Mouse (Mus musculus) erythroblast, embryonic 14.5 days (primary cell): Measurements from ENCODE around the gene Gpatch3. TPM values are rescaled to one million over a fixed set of nuclear protein-coding genes. Genes with fewer than 3 reads are reported as not detected.

ENCODE experiments used
- H3K27me3 ChIP-seq: 2 replicates; pipeline ENCODE4 v1.6.1; 2012; ENCODE audit warnings: inconsistent platforms; ENCODE audit not compliant: control insufficient read depth
- H3K36me3 ChIP-seq: 2 replicates; pipeline ENCODE4 v1.6.1; 2012; ENCODE audit warnings: mild to moderate bottlenecking, inconsistent platforms; ENCODE audit not compliant: control insufficient read depth
- H3K4me1 ChIP-seq: 2 replicates; pipeline ENCODE4 v1.6.1; 2012; ENCODE audit warnings: inconsistent platforms; ENCODE audit not compliant: control insufficient read depth
- H3K4me3 ChIP-seq: replicated peaks from 2 replicates; pipeline ENCODE3; 2012; ENCODE audit warnings: moderate library complexity, mild to moderate bottlenecking, inconsistent platforms
- H3K9me3 ChIP-seq: 2 replicates; pipeline ENCODE4 v1.6.1; 2012; ENCODE audit warnings: low read length, inconsistent platforms, mixed read lengths; ENCODE audit not compliant: control insufficient read depth
- GATA1 ChIP-seq: IDR thresholded peaks from 2 replicates; pipeline ENCODE4 v1.6.1; 2012; ENCODE audit warnings: low read length, inconsistent platforms, mixed read lengths
- TAL1 ChIP-seq: IDR thresholded peaks from 3 replicates; pipeline ENCODE4 v1.6.1; 2012; ENCODE audit warnings: low read length, inconsistent platforms, mixed read lengths
- polyA plus RNA-seq: library from polyadenylated mRNA; stranded (reverse); fragments of >175 nt; gene quantifications from 2 replicates; pipeline ENCODE4 v1.2.3, GENCODE M21; 2012

The Gpatch3 gene
- polyA plus RNA-seq, 1 experiment = 1.2 TPM

DNA sequence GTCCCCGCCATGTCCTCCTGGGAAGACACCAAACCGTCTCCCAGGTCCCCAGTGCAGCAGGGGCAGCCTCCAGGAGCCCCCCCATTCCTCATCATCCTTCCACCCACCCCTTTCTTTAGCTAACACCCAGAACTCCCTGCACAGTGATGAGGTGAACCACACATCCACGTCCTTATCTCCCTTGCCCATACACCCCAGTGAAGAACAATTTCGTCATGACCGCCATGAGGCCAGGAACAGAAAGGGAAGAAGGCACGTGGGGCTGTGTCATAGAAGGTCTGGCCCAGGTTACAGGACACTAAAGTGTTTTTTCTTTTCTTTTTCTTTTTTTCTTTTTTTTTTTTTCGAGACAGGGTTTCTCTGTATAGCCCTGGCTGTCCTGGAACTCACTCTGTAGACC, 50.3 kb downstream of the Gpatch3 start:
- Histone ChIP-seq H3K27me3 (no peaks in the 10 kb centered on the region), H3K36me3 (peaks cover 5% of the 10 kb centered on the region; the same call in 1 of the 2 replicates), H3K4me3 (no peak overlapping the region), H3K9me3 (no peaks in the 10 kb centered on the region), H3K4me1 (peaks cover 3% of the 10 kb centered on the region; the same call in 1 of the 2 replicates)
- TF ChIP-seq TAL1 (no peak), GATA1 (no peak)

DNA sequence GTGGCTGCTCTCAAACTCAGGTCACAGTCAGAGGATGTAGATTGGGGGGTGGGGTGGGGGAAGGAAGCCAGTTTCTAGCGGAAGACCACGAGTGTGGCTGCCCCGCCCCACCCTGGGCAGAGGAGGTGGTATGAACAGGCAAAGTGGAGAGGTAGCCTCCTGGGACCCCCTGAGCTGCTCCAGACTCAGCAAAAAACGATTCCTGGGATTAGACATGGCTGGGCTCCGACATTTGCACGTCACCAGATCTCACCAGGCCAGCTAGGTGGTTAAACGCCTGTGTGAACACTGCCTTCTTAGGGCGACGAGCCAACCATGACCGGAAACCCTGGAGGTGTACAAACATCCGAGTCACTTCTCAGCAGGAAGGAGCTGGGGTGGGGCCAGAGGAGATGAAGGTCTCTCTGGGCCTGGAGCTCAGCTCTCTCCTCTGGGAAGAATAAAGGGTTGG, 51.1 kb downstream of the Gpatch3 start:
- Histone ChIP-seq H3K9me3 (no peaks in the 10 kb centered on the region), H3K27me3 (no peaks in the 10 kb centered on the region), H3K4me1 (peaks cover 2% of the 10 kb centered on the region; the same call in 1 of the 2 replicates), H3K36me3 (peaks cover 5% of the 10 kb centered on the region; the same call in 1 of the 2 replicates), H3K4me3 (no peak overlapping the region)
- no peak for TF ChIP-seq TAL1
- no peak for TF ChIP-seq GATA1

DNA sequence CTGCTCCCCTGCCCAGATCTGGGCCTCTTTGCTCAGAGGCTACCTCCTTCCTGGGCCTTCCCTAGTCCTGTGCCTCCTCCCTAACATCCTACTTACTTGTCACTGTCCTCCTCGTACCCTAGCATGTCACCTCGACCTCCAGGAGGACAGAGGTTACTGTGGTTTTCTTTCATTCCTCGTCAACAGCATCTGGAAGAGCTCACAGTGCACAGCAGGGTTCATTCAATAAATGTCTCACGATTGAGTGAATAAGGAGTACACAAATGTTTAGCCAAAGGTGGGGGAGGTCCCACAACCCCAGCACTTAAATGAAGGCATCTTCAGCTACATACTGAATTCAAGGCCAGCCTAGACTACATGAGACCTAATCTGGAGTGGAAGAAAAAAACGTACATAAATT, 51.7 kb downstream of the Gpatch3 start:
- H3K36me3 ChIP-seq = peaks cover 5% of the 10 kb centered on the region; the same call in 1 of the 2 replicates
- TF ChIP-seq TAL1 = no peak
- no peak for TF ChIP-seq GATA1
- no peaks in the 10 kb centered on the region for H3K9me3 ChIP-seq
- H3K27me3 ChIP-seq = no peaks in the 10 kb centered on the region
- H3K4me1 ChIP-seq = peaks cover 4% of the 10 kb centered on the region; the same call in 1 of the 2 replicates
- H3K4me3 ChIP-seq = no peak overlapping the region

DNA sequence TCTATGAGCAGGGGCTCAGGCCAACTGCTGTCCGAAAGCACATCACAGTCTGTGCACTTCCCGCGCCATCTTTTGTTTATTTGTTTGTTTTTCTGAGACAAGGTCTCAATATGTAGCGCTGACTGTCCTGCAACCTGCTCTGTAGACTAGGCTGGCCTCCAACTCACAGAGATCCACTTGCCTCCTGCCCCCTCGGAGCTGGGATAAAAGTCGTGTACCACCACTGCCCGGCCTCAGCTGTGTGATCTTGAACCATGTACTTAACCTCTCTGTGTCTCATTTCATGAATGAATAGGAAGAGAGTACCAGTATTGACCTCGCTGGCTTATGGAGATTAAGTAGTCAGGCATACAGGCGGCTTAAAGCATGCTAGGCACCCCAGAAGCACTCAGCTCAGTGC, 52.1 kb downstream of the Gpatch3 start:
- Histone ChIP-seq H3K36me3 (peaks cover 5% of the 10 kb centered on the region; the same call in 1 of the 2 replicates), H3K27me3 (no peaks in the 10 kb centered on the region)
- TF ChIP-seq TAL1 (no peak), GATA1 (no peak)

DNA sequence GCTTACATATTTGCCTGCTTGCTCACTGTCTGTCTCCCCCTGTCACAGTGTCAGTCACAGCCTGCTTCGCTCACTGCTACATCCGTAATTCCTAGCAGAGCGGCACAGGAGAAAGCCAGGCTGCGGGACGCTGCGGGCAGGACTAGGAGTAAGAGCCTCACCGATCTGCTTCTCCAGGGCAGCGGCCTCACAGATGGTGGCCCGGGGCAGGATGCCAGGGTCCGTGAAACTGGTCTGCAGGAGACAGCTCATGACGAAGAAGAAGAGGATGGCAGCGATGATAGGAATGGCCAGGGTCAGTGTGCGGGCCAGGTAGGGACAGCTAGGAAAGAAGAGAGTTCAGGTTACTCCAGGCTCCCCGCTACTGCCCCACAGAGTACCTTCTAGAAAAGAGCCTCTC, 52.5 kb downstream of the Gpatch3 start:
- no peak overlapping the region for H3K4me3 ChIP-seq
- H3K27me3 ChIP-seq = peaks cover 2% of the 10 kb centered on the region
- peaks cover 5% of the 10 kb centered on the region; the same call in 1 of the 2 replicates for H3K36me3 ChIP-seq
- no peak for TF ChIP-seq GATA1
- no peak for TF ChIP-seq TAL1
- no peaks in the 10 kb centered on the region for H3K9me3 ChIP-seq
- peaks cover 8% of the 10 kb centered on the region for H3K4me1 ChIP-seq

More for the DNA sequence above, 52.1 kb downstream of the Gpatch3 start:
- no peak overlapping the region for H3K4me3 ChIP-seq
- no peaks in the 10 kb centered on the region for H3K9me3 ChIP-seq
- H3K4me1 ChIP-seq = peaks cover 7% of the 10 kb centered on the region; the same call in 1 of the 2 replicates

DNA sequence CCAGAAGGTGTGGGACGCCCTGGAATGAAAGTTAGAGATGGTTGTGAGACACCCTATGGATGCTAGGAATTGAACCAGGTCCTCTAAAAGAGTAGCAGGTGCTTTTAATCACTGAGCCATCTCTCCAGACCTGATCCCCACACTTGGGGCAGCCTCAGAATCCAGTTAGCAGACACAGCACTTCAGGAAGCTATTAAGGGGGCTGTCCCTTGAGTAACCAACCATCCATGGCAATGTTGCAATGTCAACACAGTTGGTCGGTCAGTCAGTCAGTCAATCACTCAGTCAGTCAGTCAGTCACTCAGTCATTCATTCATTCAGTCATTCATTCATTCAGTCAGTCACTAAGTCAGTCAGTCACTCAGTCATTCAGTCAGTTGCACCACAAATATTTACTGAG, 54.0 kb downstream of the Gpatch3 start:
- Histone ChIP-seq H3K9me3 (no peaks in the 10 kb centered on the region), H3K27me3 (peaks cover 9% of the 10 kb centered on the region), H3K36me3 (peaks cover 5% of the 10 kb centered on the region; the same call in 1 of the 2 replicates), H3K4me3 (no peak overlapping the region), H3K4me1 (peaks cover 19% of the 10 kb centered on the region)
- TF ChIP-seq GATA1 (no peak), TAL1 (no peak)

DNA sequence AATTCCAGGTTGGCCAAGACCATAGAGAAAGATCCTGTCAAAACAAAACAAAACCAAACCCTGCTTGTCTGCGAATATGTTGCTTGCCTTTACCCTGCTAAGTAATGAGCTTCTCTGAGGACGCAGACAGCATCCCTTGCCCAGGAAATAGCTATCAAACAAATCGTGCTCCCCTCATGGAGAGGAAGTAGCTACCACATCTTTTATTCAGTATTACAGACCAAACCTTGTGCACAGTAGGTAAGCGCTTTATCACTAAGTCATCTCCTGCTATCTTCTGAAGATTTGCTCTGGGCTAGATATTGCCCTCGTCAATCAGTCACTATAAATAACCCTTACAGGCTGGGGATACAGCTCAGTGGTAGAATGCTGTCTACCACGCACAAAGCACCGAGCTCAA, 54.6 kb downstream of the Gpatch3 start:
- TF ChIP-seq GATA1 (no peak), TAL1 (no peak)
- Histone ChIP-seq H3K27me3 (peaks cover 9% of the 10 kb centered on the region), H3K9me3 (no peaks in the 10 kb centered on the region), H3K4me3 (no peak overlapping the region), H3K4me1 (peaks cover 26% of the 10 kb centered on the region), H3K36me3 (peaks cover 3% of the 10 kb centered on the region; the same call in 1 of the 2 replicates)

DNA sequence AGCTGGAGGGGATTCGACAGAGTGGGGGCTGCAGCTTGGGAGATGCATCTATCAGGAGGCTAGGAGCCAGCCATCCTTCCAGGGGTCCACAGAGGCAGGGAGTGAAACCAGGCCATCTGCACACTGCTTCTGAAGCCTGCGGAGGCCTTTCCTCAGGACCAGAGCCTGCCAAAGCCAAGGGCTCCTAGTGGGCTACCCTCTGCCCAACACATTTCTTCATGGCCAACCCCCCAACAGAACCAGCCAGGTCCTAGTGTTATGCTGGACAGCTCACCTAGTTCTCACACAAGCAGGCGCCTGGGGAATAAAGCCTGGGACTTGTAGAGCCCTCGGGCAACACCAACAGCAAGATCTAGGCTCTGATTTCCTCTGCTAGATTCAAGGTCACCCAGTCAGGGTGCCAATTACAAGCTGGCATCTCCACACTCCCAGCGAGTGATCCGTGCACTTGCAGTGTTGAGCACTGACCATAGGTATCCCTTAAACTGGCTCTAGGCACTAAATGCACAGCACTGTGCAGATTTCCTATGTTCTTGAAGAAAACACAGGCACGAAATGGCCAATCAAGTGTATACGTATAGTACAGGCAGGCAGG, 55.9 kb downstream of the Gpatch3 start:
- TF ChIP-seq TAL1 (no peak), GATA1 (no peak)
- H3K36me3 ChIP-seq = peaks cover 3% of the 10 kb centered on the region; the same call in 1 of the 2 replicates
- H3K4me1 ChIP-seq = peaks cover 26% of the 10 kb centered on the region
- H3K27me3 ChIP-seq = peaks cover 9% of the 10 kb centered on the region
- H3K4me3 ChIP-seq = no peak overlapping the region
- no peaks in the 10 kb centered on the region for H3K9me3 ChIP-seq

DNA sequence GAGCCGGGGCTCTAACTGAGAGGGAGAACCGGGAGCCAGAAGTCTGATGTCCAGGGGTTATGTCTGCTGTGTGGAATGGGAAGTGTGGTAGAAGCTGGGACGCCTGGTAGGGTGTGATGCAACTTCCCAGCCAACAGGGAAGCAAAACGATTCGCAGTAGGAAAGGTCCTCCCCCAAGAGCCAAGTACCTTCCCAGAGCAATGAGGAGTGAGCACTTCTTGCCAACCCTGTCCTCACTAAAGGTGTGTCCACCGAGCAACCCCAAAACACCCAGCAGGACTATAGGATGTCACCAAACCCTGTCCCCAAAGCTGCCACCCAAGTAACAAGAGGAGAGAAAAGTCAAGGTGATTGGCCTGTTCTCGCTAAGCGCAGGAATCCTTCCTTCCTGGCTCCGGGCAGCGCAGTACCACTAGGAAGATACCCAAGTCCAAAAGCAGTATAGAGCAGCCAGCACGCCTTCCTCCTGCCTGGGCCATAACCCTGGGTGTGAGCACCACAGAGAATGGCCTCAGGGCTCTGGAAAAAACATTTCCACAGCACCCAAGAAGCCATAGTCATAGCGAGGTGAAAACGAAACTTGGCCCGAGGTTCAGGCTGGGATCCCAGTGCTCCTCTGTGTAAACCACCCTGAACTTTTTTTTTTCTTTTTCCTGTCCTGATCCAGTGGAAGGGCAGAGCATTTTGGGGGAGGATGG, 56.7 kb downstream of the Gpatch3 start:
- Histone ChIP-seq H3K4me3 (no peak overlapping the region), H3K9me3 (no peaks in the 10 kb centered on the region), H3K36me3 (peaks cover under 1% of the 10 kb centered on the region; the same call in 1 of the 2 replicates), H3K4me1 (peaks cover 24% of the 10 kb centered on the region), H3K27me3 (peaks cover 9% of the 10 kb centered on the region)
- no peak for TF ChIP-seq GATA1
- TF ChIP-seq TAL1 = no peak
